Mouse (Mus musculus) lung, adult 2 months (tissue): Measurements from ENCODE around the gene Pabpn1l.

Source experiments
- CTCF ChIP-seq: fragments of 200-500 bp; IDR thresholded peaks from 2 replicates; pipeline ENCODE4 v1.5.1; 2011; ENCODE audit warnings: mild to moderate bottlenecking, low read length, control low read depth; ENCODE audit not compliant: insufficient read depth
- POLR2A ChIP-seq: fragments of 200-500 bp; IDR thresholded peaks from 2 replicates; pipeline ENCODE4 v1.6.1; 2011; ENCODE audit warnings: low read depth, mild to moderate bottlenecking, control low read depth, low read length, borderline replicate concordance; ENCODE audit errors: extremely low read depth

DNA sequence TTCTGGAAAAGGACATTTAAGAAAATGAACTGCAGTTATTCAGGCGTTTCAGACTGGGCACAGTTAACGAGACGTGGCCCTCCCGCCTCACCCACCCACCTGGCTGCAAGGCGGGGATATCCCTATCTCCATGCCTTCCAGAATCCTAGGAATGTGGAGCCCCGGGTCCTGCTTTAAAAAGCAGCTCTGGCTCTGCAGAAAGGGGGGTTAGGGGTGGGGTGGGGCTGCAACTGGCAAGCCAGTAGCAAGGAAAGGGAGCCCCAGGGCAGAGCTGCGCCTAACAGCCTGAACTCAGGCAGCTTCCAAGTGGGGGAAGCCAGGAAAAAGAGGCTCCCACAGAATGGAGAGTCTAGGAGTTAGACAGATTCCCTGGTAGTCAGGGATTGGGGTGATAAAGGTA lies 43.3 kb downstream of the Pabpn1l start:
- TF ChIP-seq CTCF (no peak), POLR2A (no peak)
